Mouse (Mus musculus) megakaryocyte progenitor cell, adult 5-6 weeks (primary cell): ENCODE measurements at regions not wholly inside any gene's neighbourhood (a gene's known extent, or its start where the extent isn't known, plus 50 kb on each side); places are given as distances from the start of the nearest gene placed in this dataset.
A peak's percentile ranks its signal among the peaks of the same experiment; 100 is the strongest.

Experiments
- ATAC-seq: replicated peaks from 2 replicates; pipeline ENCODE4 v1.8.0; 2016; ENCODE audit warnings: mild to moderate bottlenecking, moderate TSS enrichment, inconsistent platforms; ENCODE audit not compliant: poor library complexity

GRCm38 (mm10) chr5:118316310-118317017 lies 71.4 kb downstream of the 2410131K14Rik start:
- ATAC-seq, result no peak

- ATAC-seq, result peak; percentile 31; the same call in 1 of the 2 replicates
Measured at GRCm38 (mm10) chr5:118318073-118318472, 73.0 kb downstream of the 2410131K14Rik start.

GRCm38 (mm10) chr5:118318883-118319282 lies 73.9 kb downstream of the 2410131K14Rik start:
- no peak for ATAC-seq

DNA sequence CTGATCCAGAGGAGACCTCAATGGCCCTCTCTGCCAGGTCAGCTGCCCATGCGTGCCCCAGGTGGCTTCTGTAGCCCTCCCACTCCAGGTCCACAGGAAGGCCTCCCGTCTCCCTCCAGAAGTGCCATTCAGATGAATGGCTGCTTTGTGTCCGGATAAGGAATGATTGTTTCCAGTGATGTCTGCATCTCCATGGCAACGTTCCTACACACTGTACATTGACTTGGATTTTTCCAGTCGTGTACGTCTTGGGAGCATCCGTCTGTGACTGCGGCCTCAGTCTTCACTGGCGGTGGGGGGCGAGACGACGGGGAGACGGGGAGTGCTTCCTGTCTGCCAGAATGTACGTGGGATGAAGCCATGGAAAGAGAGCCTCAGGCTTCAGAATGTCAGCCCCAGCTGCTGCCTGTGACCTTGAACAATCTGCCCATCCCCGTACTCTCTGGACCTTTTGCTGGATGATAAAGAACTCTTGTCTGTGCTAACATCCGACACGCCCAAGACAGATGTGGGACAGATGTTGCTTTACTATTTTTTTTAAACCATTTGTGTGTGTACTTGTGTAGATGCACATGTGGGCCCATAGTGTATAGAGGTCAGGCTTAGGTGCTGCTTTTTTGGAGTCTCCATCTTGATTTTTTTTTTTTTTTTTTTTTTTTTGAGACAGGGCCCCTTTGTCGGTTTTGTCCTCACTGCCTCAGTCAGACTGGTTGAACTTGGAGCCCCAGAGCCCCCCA lies 76.9 kb downstream of the 2410131K14Rik start:
- ATAC-seq, result no peak

DNA sequence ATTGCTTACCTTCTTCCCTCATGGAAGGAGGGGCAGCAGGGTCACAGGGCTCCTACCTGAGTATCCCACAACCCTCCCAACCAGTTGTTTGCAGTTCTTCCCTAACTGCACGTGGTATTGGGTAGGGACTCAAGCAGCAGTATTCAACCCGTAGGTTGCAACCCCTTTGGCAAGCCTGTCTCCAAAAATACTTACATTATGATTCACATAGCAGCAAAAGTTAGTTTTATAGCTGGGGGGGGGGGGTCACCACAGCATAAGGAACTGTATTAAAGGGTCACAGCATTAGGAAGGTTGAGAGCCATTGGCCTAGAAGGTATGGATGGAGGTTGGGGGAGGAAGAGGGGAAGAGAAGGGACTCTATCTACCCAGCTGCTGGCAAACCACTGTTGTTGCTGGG lies 78.1 kb downstream of the 2410131K14Rik start:
- no peak for ATAC-seq

- 0 out of 2 replicates have a peak, but pooled peaks have one; percentile 21 for ATAC-seq
Measured at GRCm38 (mm10) chr5:118326837-118327541, 82.0 kb downstream of the 2410131K14Rik start.

DNA sequence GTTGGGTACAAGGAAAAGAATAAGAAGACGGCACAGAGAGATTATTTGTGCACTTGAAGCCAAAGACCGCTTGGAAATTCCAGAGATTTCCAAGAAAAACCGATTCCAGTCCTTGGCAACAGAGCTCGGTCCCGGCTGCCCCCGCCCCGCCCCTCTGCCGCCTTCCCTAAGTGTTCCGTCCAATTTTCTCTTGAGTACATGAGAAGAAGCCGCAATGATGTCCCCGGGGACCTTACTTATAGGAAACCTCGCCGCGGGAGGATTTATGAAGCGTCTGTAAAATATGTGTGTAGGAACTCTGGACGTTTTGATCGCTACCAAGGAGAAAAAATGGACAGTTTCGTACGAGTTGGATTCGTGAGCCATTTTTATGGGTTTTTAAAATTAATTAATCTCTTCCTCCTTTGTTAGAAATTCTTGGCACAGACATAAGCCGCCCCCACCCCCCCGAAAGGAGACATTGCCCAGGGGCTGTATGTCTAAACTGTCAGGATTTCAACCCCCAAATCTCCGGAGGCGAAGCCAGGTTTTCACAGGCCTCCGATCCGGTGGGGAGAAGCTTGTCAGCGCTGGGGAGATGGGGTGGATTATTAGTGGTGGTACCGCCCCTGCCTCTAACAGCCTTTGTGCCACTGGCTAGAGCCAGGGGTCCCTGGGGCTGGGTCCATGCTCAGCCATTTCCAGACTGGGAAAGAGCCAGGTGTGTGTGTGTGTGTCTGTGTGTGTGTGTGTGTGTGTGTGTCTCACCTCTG lies 83.1 kb downstream of the 2410131K14Rik start:
- ATAC-seq, result no peak

DNA sequence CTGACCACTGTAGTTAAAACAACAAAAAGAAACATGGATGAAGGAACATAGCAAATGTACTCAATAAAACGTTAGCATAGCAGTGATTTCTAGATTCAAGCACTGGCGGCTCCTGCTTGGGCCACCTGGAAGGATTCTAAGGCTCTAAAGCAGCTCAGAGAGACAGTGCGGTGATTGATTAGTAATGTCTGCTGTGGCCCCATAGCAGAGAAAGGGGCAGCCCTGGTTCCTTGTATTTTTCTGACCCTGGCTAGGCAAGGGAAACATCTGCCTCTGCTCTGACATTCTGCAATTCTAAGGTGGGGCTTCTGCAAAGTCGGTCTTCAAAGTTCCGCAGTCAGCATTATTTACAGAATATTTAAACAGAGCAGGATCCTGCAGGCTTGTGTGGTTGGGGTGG lies 84.1 kb downstream of the 2410131K14Rik start:
- ATAC-seq, result no peak

GRCm38 (mm10) chr5:118331286-118331607 lies 86.2 kb downstream of the 2410131K14Rik start:
- no peak for ATAC-seq

- ATAC-seq, result peak; percentile 78
Measured at GRCm38 (mm10) chr5:118331608-118332394, 86.8 kb downstream of the 2410131K14Rik start.

DNA sequence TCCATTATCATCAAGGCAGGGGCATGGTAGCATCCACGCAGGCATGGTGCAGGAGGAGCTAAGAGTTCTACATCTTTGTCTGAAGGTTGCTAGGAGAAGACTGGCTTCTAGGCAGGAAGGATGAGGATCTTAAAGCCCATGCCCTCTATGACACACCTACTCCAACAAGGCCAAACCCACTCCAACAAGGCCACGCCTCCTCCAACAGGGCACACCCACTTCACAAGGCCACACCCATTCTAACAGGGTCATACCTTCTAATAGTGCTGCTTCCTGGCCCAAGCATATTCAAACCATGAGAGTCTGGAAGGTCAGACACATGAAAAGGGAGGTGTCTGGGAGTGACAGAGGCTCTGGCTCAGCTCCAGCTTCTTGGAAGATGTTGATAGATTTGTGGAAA lies 89.0 kb downstream of the 2410131K14Rik start:
- ATAC-seq, result no peak

GRCm38 (mm10) chr5:118338186-118338585 lies 93.2 kb downstream of the 2410131K14Rik start:
- no peak for ATAC-seq

- no peak for ATAC-seq
Measured at GRCm38 (mm10) chr5:118339676-118340661, 94.9 kb downstream of the 2410131K14Rik start.

DNA sequence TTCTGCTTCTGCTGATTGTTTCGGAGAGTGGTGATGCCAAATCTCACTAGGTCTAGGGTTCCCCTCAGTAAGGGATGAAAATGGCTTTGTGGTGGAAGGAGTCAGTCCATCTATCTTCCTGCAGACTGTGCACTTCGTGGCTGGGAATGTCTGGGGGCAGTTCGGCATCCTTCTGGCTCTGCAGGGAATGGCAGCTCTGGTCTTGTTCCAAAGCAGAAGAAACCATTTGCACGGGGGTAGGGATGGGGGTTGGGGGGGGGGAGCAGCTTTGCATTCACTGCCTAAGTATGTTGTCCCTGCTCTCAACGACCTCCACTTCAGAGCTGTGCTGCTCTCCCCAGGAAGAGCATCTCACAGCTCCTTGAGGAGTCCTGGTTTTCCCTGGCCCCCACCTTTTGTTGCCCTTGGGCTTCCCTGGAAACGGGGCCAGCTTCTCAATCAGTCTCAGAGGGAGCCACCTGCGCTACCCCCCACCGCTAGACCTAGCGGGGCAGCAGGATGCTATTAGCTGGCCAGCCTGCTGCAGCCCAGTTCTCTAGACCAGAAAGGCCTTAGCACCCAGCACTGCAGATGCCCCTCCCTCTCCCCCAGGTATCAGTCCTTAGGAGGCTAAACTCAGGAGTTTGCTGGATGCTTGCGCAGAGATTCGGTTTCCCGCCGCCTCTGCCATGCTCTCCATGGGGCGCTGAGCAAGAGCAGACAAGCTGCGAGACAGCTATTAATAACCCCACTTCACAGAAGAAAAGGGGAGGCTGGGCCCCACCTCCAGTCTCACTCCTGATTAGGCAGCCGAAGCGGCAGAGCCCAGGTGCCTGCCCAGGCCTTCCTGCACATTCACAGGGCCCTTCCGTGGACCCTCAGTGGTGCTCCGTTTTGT lies 98.7 kb downstream of the 2410131K14Rik start:
- ATAC-seq, result no peak

DNA sequence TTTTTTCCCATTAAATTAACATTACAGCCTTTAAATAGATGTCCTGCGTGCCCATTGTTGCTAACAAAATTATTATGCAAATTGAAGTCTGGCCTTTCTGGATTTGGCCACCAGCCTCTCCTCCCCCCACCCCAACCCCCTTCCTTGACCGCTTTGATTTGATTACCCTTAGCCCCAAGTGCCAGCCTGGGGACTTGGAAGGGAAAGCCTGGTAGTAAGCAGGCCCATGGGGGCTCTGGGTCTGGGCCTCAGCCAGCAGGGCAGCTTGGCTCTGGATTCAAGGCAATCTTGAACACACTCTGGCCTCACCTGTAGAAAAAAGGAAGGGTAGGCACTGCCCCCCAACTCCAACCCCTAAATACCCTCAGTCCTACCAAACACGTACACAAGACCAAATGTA lies 100.2 kb downstream of the 2410131K14Rik start:
- no peak for ATAC-seq

DNA sequence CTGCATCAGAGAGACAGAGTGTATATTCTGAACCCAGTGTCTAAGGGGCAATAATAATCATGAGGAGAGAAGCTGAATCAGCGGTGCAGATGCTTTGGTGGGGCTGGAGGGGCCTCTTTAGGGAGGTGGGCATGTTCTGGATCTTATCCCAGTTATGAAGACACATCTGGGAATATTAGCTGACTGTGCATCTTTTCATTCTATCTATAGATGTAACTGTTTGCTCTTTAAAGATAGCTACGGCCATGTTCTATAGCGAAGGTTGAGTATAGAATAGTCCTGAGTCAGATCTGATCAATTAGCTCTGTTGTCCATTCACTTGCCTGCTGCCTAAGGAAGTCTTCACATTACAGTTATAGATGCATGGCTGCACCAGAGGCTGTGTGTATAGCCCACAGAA lies 104.0 kb downstream of the 2410131K14Rik start:
- ATAC-seq, result no peak

DNA sequence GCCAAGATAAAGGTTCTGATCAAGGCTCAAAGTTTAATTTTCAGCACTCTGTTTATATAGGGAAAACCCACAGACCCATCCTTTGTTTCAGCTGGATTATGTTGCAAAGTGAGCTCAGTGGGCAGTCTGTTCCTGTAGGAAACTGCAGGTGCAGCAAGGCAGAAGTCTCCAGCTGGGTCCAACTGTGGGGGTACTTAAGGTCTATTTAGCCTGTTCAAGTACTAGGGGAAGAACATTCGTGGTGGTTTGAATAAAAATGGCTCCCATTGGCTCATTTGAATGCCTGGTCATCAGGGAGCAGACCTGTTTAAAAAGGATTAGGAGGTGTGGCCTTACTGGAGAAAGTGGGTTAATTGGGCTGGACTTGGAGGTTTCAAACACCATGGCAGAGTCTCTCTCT lies 106.3 kb downstream of the 2410131K14Rik start:
- ATAC-seq, result no peak

DNA sequence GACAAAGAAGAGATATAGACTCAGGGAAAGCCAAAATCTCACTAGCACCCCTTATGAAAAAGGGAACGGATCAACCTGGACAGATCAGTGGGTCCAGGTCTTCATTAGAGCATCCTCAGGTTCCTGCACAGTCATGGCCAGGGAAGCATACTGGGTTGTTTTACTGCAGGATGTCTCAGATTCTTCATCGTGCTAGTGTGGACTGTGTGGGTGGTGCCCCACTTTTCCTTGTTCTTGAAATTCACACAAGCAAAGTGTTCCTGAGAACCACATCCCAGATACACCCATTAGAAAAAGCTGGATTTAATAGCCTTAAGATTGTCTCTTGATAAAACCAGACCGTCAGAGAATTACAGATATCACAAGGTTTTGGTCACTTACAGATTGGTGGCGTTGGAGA lies 107.1 kb downstream of the 2410131K14Rik start:
- ATAC-seq, result no peak
